In the genomic region with DNA sequence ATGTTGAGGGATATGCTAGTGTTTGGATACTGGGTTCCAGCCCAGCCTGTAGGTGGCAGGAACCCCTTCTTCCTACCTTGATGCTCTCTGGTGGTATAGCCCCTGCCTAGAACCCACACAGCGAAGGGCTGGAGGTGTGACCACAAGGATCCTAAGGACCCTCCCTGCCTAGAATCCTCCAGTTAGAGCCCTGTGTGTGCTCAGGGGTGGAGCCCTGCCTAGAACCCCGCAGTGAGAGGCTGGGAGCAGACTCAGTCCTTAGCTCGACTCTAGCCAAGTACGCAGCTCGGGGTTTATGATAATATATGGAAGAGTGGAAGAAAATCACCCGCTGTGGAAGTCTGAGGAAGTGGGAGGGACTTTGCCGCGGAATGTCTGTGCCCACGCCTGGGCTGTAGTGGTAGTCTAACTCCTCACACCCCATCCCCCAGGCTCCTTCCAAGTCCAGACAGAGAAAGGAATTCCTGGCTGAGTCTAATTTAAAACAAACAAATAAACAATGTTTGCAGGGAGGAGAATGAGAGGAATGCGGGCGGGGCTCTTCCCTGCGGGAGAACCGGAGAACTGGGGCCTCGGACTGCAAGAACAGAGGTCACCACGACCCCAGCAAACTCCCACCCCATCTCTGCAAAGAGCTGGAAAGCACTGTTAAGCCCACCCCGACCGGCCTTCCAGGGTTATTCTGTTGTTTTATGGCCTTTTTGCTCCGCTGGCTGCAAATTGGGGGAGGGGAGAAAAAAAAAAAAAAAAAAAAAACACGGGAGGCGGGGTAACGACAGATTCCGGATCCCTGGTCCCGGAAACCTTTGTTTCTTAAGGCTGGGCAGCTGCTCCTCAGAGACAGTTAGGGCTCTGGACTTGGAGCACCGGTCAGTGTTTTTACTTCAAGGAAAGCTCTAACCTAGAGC, we compare ENCODE assay signal across 9 mouse cellular contexts. TPM values are rescaled to one million over a fixed set of nuclear protein-coding genes. Genes with fewer than 3 reads are reported as not detected.
DNase-seq lines count a peak whose midpoint lies in the region; ATAC-seq lines count a peak whose summit lies in the region.
"Had no signal": no experiment of that assay in that cellular context is flagged by ENCODE, and none has a peak within 500 bp of the region (broad histone marks: within the 10 kb centered on the region; RNA-seq: fewer than 3 reads in every experiment).

No protein-coding gene starts in this region.

- H3K4me1 ChIP-seq in heart, embryonic 15.5 days (replicated peaks) = peaks cover 32% of the 10 kb centered on the region
- H3K4me1 ChIP-seq in liver, embryonic 16.5 days (ENCODE audit: control insufficient read depth, low read depth, low read length) = peaks cover 5% of the 10 kb centered on the region
- H3K4me1 ChIP-seq in neural tube, embryonic 12.5 days = peaks cover 25% of the 10 kb centered on the region

- H3K27ac ChIP-seq in heart, embryonic 15.5 days = peak overlapping the region; percentile 94
- peak overlapping the region; percentile 60 for H3K27ac ChIP-seq in liver, embryonic 16.5 days (ENCODE audit: low read length)
- H3K27ac ChIP-seq in neural tube, embryonic 12.5 days = peak overlapping the region; percentile 50

- peak overlapping the region; percentile 84 for H3K4me2 ChIP-seq in heart, embryonic 15.5 days
- H3K4me2 ChIP-seq in liver, embryonic 16.5 days (ENCODE audit: low read depth, low read length) = peak overlapping the region; percentile 68
- peak overlapping the region; percentile 66 for H3K4me2 ChIP-seq in neural tube, embryonic 12.5 days (replicated peaks)

- H3K9me3 ChIP-seq in heart, embryonic 15.5 days (replicated peaks) = no peaks in the 10 kb centered on the region
- no peaks in the 10 kb centered on the region for H3K9me3 ChIP-seq in liver, embryonic 16.5 days (replicated peaks; ENCODE audit: control insufficient read depth, low read length)
- H3K9me3 ChIP-seq in neural tube, embryonic 12.5 days = no peaks in the 10 kb centered on the region

- DNase-seq in 416B (ENCODE audit: low read depth) (peak; percentile 87), adipocyte (ENCODE audit: low spot score) (peak; percentile 83)
- DNase-seq in fibroblast of lung, adult 2 months (ENCODE audit: low read depth) = peak; percentile 50
- DNase-seq in kidney, postnatal 14 days = peak; percentile 90
- no peak for DNase-seq in spleen, postnatal 10 days (ENCODE audit: low spot score in 2 of 2)

- no peaks in the 10 kb centered on the region for H3K27me3 ChIP-seq in heart, embryonic 15.5 days
- no peaks in the 10 kb centered on the region for H3K27me3 ChIP-seq in liver, embryonic 16.5 days (ENCODE audit: control insufficient read depth, insufficient read depth, low read depth, low read length)
- no peaks in the 10 kb centered on the region for H3K27me3 ChIP-seq in neural tube, embryonic 12.5 days (replicated peaks)

- peak; percentile 90 for ATAC-seq in heart, embryonic 15.5 days (replicated peaks; ENCODE audit: insufficient number of reproducible peaks, insufficient read depth, low FRiP score, low read depth)
- peak; percentile 77 for ATAC-seq in liver, embryonic 16.5 days (ENCODE audit: low read depth)
- peak; percentile 77 for ATAC-seq in neural tube, embryonic 12.5 days (ENCODE audit: low FRiP score, low read depth)

- no peaks in the 10 kb centered on the region for H3K36me3 ChIP-seq in heart, embryonic 15.5 days
- no peaks in the 10 kb centered on the region for H3K36me3 ChIP-seq in liver, embryonic 16.5 days (ENCODE audit: control insufficient read depth, insufficient read depth)
- H3K36me3 ChIP-seq in neural tube, embryonic 12.5 days = no peaks in the 10 kb centered on the region

- H3K9ac ChIP-seq in heart, embryonic 15.5 days = peak overlapping the region; percentile 57
- peak overlapping the region; percentile 31 for H3K9ac ChIP-seq in liver, embryonic 16.5 days (ENCODE audit: low read depth, low read length)
- H3K9ac ChIP-seq in neural tube, embryonic 12.5 days = peak overlapping the region; percentile 47; the same call in 1 of the 2 replicates

- under 1% methylated on average over 24 of the region's 24 CpGs for WGBS in heart, embryonic 15.5 days
- under 1% methylated on average over 24 of the region's 24 CpGs for WGBS in liver, embryonic 16.5 days (ENCODE audit: insufficient replicate concordance)
- WGBS in neural tube, embryonic 12.5 days = under 1% methylated on average over 24 of the region's 24 CpGs

- H3K4me3 ChIP-seq in heart, embryonic 15.5 days = peak overlapping the region; percentile 54
- H3K4me3 ChIP-seq in liver, embryonic 16.5 days (ENCODE audit: low read depth, low read length) = peak overlapping the region; percentile 55
- peak overlapping the region; percentile 16 for H3K4me3 ChIP-seq in neural tube, embryonic 12.5 days

RNA-seq across cellular contexts. Expression of a gene that starts 13.3 kb away (rescaled TPM):
- polyA plus RNA-seq in heart, embryonic 15.5 days (2015; fragmentation: Nextera tagmentation; extraction: Ambion mirVana) = 89.6 and 162 TPM in 2 replicates
- polyA plus RNA-seq in liver, embryonic 16.5 days (2015; fragmentation: Nextera tagmentation; extraction: Ambion mirVana) = 112 and 124 TPM in 2 replicates
- polyA plus RNA-seq in neural tube, embryonic 12.5 days (2016; fragmentation: Nextera tagmentation; extraction: Ambion mirVana) = 180 and 189 TPM in 2 replicates

RNA-seq across cellular contexts. Expression of a gene that starts 20.1 kb away (rescaled TPM):
- 0.81 and 1.3 TPM in 2 replicates for polyA plus RNA-seq in heart, embryonic 15.5 days (2015; fragmentation: Nextera tagmentation; extraction: Ambion mirVana)
- polyA plus RNA-seq in liver, embryonic 16.5 days (2015; fragmentation: Nextera tagmentation; extraction: Ambion mirVana) = 0.43 and 1.4 TPM in 2 replicates
- 1.6 and 2.3 TPM in 2 replicates for polyA plus RNA-seq in neural tube, embryonic 12.5 days (2016; fragmentation: Nextera tagmentation; extraction: Ambion mirVana)

RNA-seq across cellular contexts. Expression of a gene that starts 33.4 kb away (rescaled TPM):
- 1.1 and 3.0 TPM in 2 replicates for polyA plus RNA-seq in heart, embryonic 15.5 days (2015; fragmentation: Nextera tagmentation; extraction: Ambion mirVana)
- polyA plus RNA-seq in liver, embryonic 16.5 days (2015; fragmentation: Nextera tagmentation; extraction: Ambion mirVana) = 96.8 and 106 TPM in 2 replicates
- 12.6 and 15.5 TPM in 2 replicates for polyA plus RNA-seq in neural tube, embryonic 12.5 days (2016; fragmentation: Nextera tagmentation; extraction: Ambion mirVana)

RNA-seq across cellular contexts. Expression of a gene that starts 33.5 kb away (rescaled TPM):
- 8.6 and 15.3 TPM in 2 replicates for polyA plus RNA-seq in heart, embryonic 15.5 days (2015; fragmentation: Nextera tagmentation; extraction: Ambion mirVana)
- polyA plus RNA-seq in liver, embryonic 16.5 days (2015; fragmentation: Nextera tagmentation; extraction: Ambion mirVana) = 4.8 and 5.1 TPM in 2 replicates
- polyA plus RNA-seq in neural tube, embryonic 12.5 days (2016; fragmentation: Nextera tagmentation; extraction: Ambion mirVana) = 296 and 301 TPM in 2 replicates

RNA-seq across cellular contexts. Expression of a gene that starts 45.1 kb away (rescaled TPM):
- 0.25 and 2.0 TPM in 2 replicates for polyA plus RNA-seq in heart, embryonic 15.5 days (2015; fragmentation: Nextera tagmentation; extraction: Ambion mirVana)
- polyA plus RNA-seq in liver, embryonic 16.5 days (2015; fragmentation: Nextera tagmentation; extraction: Ambion mirVana) = 204 and 208 TPM in 2 replicates
- polyA plus RNA-seq in neural tube, embryonic 12.5 days (2016; fragmentation: Nextera tagmentation; extraction: Ambion mirVana) = 0.34 and 0.53 TPM in 2 replicates
- polyA plus RNA-seq: large intestine, adult 2 months had no signal

Comparison
In these comparisons a context has a peak if more than half of its experiments do, and no peak if none do; other contexts are left out.
1. DNase-seq: peak in 416B (single experiment), adipocyte (single experiment), fibroblast of lung, adult 2 months (single experiment) and kidney, postnatal 14 days (single experiment); none in spleen, postnatal 10 days (0 of 2).
2. Peak in every context shown above with its lines, with median percentiles within 50 percentile points of each other: ATAC-seq, H3K27ac ChIP-seq, H3K4me2 ChIP-seq, H3K4me3 ChIP-seq and H3K9ac ChIP-seq.